Mouse (Mus musculus) C2C12 (cell line): ENCODE measurements around the gene Usp15.

ENCODE experiments used
- CTCF ChIP-seq: IDR thresholded peaks from one replicate; pipeline ENCODE4 v1.5.1; 2011; ENCODE audit not compliant: control insufficient read depth, insufficient read depth, insufficient read length
- FOSL1 ChIP-seq: IDR thresholded peaks from one replicate; pipeline ENCODE4 v1.8.0; 2011; ENCODE audit warnings: mild to moderate bottlenecking, low read length; ENCODE audit not compliant: poor library complexity, insufficient read depth, severe bottlenecking
- USF1 ChIP-seq: IDR thresholded peaks from one replicate; pipeline ENCODE4 v1.6.1; 2011; ENCODE audit warnings: low read depth, mild to moderate bottlenecking, control low read depth, moderate library complexity

- TF ChIP-seq CTCF (no peak), FOSL1 (no peak), USF1 (no peak)
Observed at GRCm38 (mm10) chr10:123160508-123160907, 36.3 kb downstream of the Usp15 start.
